Mouse (Mus musculus): ENCODE data around the gene Cdc42se1. TPM values are rescaled to one million over a fixed set of nuclear protein-coding genes. Genes with fewer than 3 reads are reported as not detected.

Gene Cdc42se1
- polyA plus RNA-seq, 1 experiment from 2014 or later, result 59.1 TPM

DNA sequence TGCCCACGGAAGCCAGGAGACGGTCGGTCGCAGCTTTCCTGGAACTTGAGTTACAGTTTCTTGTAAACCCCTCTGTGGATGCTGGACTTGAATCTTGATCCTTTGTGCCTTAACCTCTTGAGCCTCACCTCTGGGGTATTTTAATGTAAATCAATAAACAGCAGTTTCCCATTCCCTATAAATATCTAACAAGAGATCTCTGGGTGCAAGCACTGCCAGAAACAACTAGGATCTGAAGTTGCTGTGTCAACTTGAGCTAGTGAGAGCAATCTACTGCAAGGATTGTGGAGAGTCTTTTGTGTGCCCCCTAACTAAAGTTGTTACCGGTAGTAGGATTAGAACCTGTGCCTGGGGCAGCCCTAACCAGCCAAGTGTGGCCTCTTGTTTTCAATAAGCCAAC is 56.9 kb downstream of the Cdc42se1 start:
- no peak overlapping the region for H3K4me3 ChIP-seq (ENCODE audit: low read length)
- H3K27ac ChIP-seq (ENCODE audit: low read depth, low read length), result no peak overlapping the region
- no peak overlapping the region for H3K9ac ChIP-seq (ENCODE audit: low read depth, low read length)
- H3K4me2 ChIP-seq (ENCODE audit: low read length), result no peak overlapping the region
- H3K9me3 ChIP-seq (ENCODE audit: control insufficient read depth, low read length), result no peaks in the 10 kb centered on the region
- 95% methylated on average over 5 of the region's 5 CpGs for WGBS
- H3K36me3 ChIP-seq (ENCODE audit: control insufficient read depth, insufficient read depth, low read length), result 0 out of 2 replicates have a peak, but pooled peaks cover 6% of the 10 kb centered on the region
- ATAC-seq, result no peak
- H3K27me3 ChIP-seq (replicated peaks; ENCODE audit: control insufficient read depth, insufficient read depth, low read length), result no peaks in the 10 kb centered on the region
- peaks cover 16% of the 10 kb centered on the region for H3K4me1 ChIP-seq (ENCODE audit: control insufficient read depth, insufficient read depth, low read depth, low read length)

Other genes with a start within 250 kb of the Cdc42se1 start
- 15.9 and 22.0 TPM in 2 replicates for gene Zfp687, start 213.3 kb upstream of the Cdc42se1 start, polyA plus RNA-seq (2015; fragmentation: Nextera tagmentation; extraction: Ambion mirVana)
- gene Psmd4, start 186.1 kb upstream of the Cdc42se1 start, polyA plus RNA-seq (2015; fragmentation: Nextera tagmentation; extraction: Ambion mirVana), result 267 and 288 TPM in 2 replicates
- 13.8 and 14.5 TPM in 2 replicates for gene Pip5k1a, start 121.8 kb upstream of the Cdc42se1 start, polyA plus RNA-seq (2015; fragmentation: Nextera tagmentation; extraction: Ambion mirVana)
- 142 and 158 TPM in 2 replicates for gene Vps72, start 117.7 kb upstream of the Cdc42se1 start, polyA plus RNA-seq (2015; fragmentation: Nextera tagmentation; extraction: Ambion mirVana)
- 0.98 and 1.7 TPM in 2 replicates for gene Tmod4, start 104.3 kb upstream of the Cdc42se1 start, polyA plus RNA-seq (2015; fragmentation: Nextera tagmentation; extraction: Ambion mirVana)
- 83.2 and 83.6 TPM in 2 replicates for gene Scnm1, start 94.7 kb upstream of the Cdc42se1 start, polyA plus RNA-seq (2015; fragmentation: Nextera tagmentation; extraction: Ambion mirVana)
- 51.9 and 52.3 TPM in 2 replicates for gene Lysmd1, start 94.6 kb upstream of the Cdc42se1 start, polyA plus RNA-seq (2015; fragmentation: Nextera tagmentation; extraction: Ambion mirVana)
- 3.0 and 3.3 TPM in 2 replicates for gene Tnfaip8l2, start 86.4 kb upstream of the Cdc42se1 start, polyA plus RNA-seq (2015; fragmentation: Nextera tagmentation; extraction: Ambion mirVana)
- 15.2 and 21.8 TPM in 2 replicates for gene Sema6c, start 68.3 kb upstream of the Cdc42se1 start, polyA plus RNA-seq (2015; fragmentation: Nextera tagmentation; extraction: Ambion mirVana)
- 2.4 and 3.0 TPM in 2 replicates for gene Gabpb2, start 10.8 kb upstream of the Cdc42se1 start, polyA plus RNA-seq (2015; fragmentation: Nextera tagmentation; extraction: Ambion mirVana)
- 282 and 327 TPM in 2 replicates for gene Mllt11, start 3.4 kb downstream of the Cdc42se1 start, polyA plus RNA-seq (2015; fragmentation: Nextera tagmentation; extraction: Ambion mirVana)
- 0.29 and 0.30 TPM in 2 replicates for gene Gm128, start 12.9 kb downstream of the Cdc42se1 start, polyA plus RNA-seq (2015; fragmentation: Nextera tagmentation; extraction: Ambion mirVana)
- gene Bnipl, start 22.5 kb downstream of the Cdc42se1 start, polyA plus RNA-seq (2015; fragmentation: Nextera tagmentation; extraction: Ambion mirVana), result 0.20 TPM in 1 of 2 replicates, not detected in the other
- gene Mindy1, start 52.6 kb downstream of the Cdc42se1 start, polyA plus RNA-seq (2015; fragmentation: Nextera tagmentation; extraction: Ambion mirVana), result 35.8 and 36.3 TPM in 2 replicates
- gene Prune1, start 53.3 kb downstream of the Cdc42se1 start, polyA plus RNA-seq (2015; fragmentation: Nextera tagmentation; extraction: Ambion mirVana), result 77.6 and 79.9 TPM in 2 replicates
- gene Anxa9, start 78.4 kb downstream of the Cdc42se1 start, polyA plus RNA-seq (2015; fragmentation: Nextera tagmentation; extraction: Ambion mirVana), result 0.35 TPM in 2 replicates
- gene Cers2, start 86.1 kb downstream of the Cdc42se1 start, polyA plus RNA-seq (2015; fragmentation: Nextera tagmentation; extraction: Ambion mirVana), result 97.4 and 102 TPM in 2 replicates
- gene Setdb1, start 128.5 kb downstream of the Cdc42se1 start, polyA plus RNA-seq (2015; fragmentation: Nextera tagmentation; extraction: Ambion mirVana), result 36.0 and 44.3 TPM in 2 replicates
- gene 4930558C23Rik, start 174.1 kb downstream of the Cdc42se1 start, polyA plus RNA-seq (2015; fragmentation: Nextera tagmentation; extraction: Ambion mirVana), result not detected in 2 replicates
- gene Arnt, start 205.7 kb downstream of the Cdc42se1 start, polyA plus RNA-seq (2015; fragmentation: Nextera tagmentation; extraction: Ambion mirVana), result 15.0 and 17.8 TPM in 2 replicates

Data from hindbrain, embryonic 16.5 days (tissue).